Mouse (Mus musculus): ENCODE measurements around the gene Magohb.
A peak's percentile ranks its signal among the peaks of the same experiment; 100 is the strongest.
"Not testable (repeated sequence)": the region's sequence is repeated elsewhere in the genome, so short reads cannot be mapped to it uniquely, and the experiment has no call there.

Gene Magohb

GRCm38 (mm10) chr6:131292991-131293788 lies at the start of gene Magohb:
TSS of gene Magohb (minus strand) at chr6:131293244.
- DNase-seq (ENCODE audit: low spot score in 2 of 2) = peak; percentile 82 to 84

GRCm38 (mm10) chr6:131340082-131340481 lies 47.0 kb upstream of the Magohb start:
- DNase-seq (ENCODE audit: low spot score in 2 of 2) = no peak

GRCm38 (mm10) chr6:131339309-131339708 lies 46.3 kb upstream of the Magohb start:
- DNase-seq (ENCODE audit: low spot score in 2 of 2) = no peak

- no peak for DNase-seq (ENCODE audit: low spot score in 2 of 2)
Observed at GRCm38 (mm10) chr6:131338787-131339186, 45.7 kb upstream of the Magohb start.

- no peak for DNase-seq (ENCODE audit: low spot score in 2 of 2)
Observed at GRCm38 (mm10) chr6:131327076-131327475, 34.0 kb upstream of the Magohb start.

- peak; percentile 14 to 15 for DNase-seq (ENCODE audit: low spot score in 2 of 2)
Observed at GRCm38 (mm10) chr6:131321854-131322639, 29.0 kb upstream of the Magohb start.

GRCm38 (mm10) chr6:131316155-131317101 lies 23.4 kb upstream of the Magohb start:
- DNase-seq (ENCODE audit: low spot score in 2 of 2) = peak; percentile 26 to 44

GRCm38 (mm10) chr6:131308031-131308430 lies 15.0 kb upstream of the Magohb start:
- DNase-seq (ENCODE audit: low spot score in 2 of 2) = no peak

GRCm38 (mm10) chr6:131304776-131305175 lies 11.7 kb upstream of the Magohb start:
- no peak for DNase-seq (ENCODE audit: low spot score in 2 of 2)

GRCm38 (mm10) chr6:131298531-131298930 lies 5.5 kb upstream of the Magohb start:
- DNase-seq (ENCODE audit: low spot score in 2 of 2) = no peak

GRCm38 (mm10) chr6:131294435-131295112 lies 1.5 kb upstream of the Magohb start:
- DNase-seq (ENCODE audit: low spot score in 2 of 2) = no peak

- no peak for DNase-seq (ENCODE audit: low spot score in 2 of 2)
Observed at GRCm38 (mm10) chr6:131293916-131294315, 872 bp upstream of the Magohb start.

- no peak for DNase-seq (ENCODE audit: low spot score in 2 of 2)
Observed at GRCm38 (mm10) chr6:131292276-131292990, 611 bp downstream of the Magohb start.

GRCm38 (mm10) chr6:131290430-131290829 lies 2.6 kb downstream of the Magohb start:
- peak in 1 of 2 experiments; percentile 20 for DNase-seq (ENCODE audit: low spot score in 2 of 2)

- DNase-seq (ENCODE audit: low spot score in 2 of 2) = not testable (repeated sequence)
Observed at GRCm38 (mm10) chr6:131278160-131278559, 14.9 kb downstream of the Magohb start.

- DNase-seq (ENCODE audit: low spot score in 2 of 2) = no peak
Observed at GRCm38 (mm10) chr6:131276659-131277058, 16.4 kb downstream of the Magohb start.

GRCm38 (mm10) chr6:131272311-131272710 lies 20.7 kb downstream of the Magohb start:
- DNase-seq (ENCODE audit: low spot score in 2 of 2) = no peak

- DNase-seq (ENCODE audit: low spot score in 2 of 2) = no peak
Observed at GRCm38 (mm10) chr6:131270312-131270711, 22.7 kb downstream of the Magohb start.

GRCm38 (mm10) chr6:131269599-131269998 lies 23.4 kb downstream of the Magohb start:
- no peak for DNase-seq (ENCODE audit: low spot score in 2 of 2)

GRCm38 (mm10) chr6:131264175-131264574 lies 28.9 kb downstream of the Magohb start:
- DNase-seq (ENCODE audit: low spot score in 2 of 2) = no peak

Measured in urinary bladder, postnatal 36 days (tissue).